Mouse (Mus musculus) kidney, adult 8-10 months (tissue): ENCODE results near the gene Cyp4a32.

Source experiments
- DNase-seq, 2 experiments: peaks; one replicate each; pipeline ENCODE4 v3.0.0; 2022

The Cyp4a32 gene

DNA sequence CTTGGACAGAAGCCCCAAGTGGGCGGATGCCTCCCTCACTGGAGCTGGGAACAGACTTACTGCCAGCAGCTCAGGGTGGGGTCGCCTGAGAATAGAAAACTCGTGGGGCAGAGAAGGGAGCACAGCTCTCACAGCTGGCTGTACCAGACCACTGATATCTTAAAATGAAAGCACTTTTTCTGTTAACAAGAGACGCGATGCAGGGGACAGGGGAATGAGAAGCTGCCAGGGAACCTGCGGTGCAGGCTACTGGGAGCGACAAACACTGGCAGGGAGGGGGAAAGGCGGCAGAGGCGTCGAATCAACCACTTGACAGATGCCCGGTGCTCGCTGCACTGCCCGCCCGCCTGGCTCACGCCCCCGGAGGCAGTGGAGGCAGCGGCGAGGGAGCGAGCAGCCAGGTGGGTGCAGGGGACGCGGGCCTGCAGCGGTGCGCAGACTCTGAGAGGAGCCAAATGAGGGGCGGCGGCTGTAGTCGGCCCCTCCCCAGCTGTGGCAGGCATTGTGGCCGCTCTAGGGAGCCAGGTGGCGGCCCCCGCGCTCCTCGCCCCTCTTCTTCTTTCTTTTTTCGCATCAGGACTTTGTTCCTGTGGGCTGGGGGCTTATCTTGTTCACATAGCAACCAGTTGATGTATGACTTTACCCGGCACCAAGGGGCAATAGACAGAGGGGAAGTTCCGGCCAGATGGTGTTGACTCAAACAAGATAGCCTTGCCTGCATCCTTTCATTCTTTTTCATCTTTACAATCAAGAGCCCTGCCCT lies 56.5 kb downstream of the Cyp4a32 start:
- DNase-seq, result peak; percentile 40 to 72

DNA sequence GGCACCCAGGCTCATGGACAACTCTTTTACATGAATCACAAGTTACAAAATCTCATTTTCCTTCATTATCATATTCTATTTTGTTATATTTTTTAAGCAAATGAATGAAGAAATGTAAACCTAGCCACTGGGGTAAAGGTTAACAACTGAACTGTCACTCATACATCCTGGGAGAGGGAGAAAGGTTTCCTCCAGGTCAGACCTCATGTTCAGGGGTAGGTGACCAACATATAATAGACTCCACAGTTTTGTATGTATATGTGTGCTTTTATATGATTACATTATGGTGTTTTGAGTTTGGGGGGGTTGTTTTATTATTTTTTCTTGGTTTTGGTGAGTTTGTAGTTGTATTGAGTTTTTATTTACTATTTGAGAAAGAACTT lies 57.1 kb downstream of the Cyp4a32 start:
- no peak for DNase-seq

DNA sequence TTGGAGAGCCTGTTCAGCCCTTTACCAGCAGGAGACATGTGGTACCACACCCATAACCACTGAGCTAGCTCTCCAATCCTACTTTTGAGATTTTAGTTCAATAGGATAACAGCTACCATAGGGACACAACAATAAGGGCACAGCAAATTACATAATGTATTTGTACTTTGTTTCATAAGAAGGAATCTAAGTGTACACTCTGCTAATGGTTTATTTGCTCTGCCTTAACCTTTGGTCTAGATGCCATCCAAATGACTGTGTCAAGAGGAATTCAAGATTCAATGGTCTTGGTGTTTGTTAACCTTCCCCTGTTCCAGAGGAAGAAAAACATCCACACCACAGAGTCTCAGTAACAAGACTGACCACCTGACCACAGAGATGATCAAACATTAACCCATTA lies 58.4 kb downstream of the Cyp4a32 start:
- DNase-seq, result peak in 1 of 2 experiments; percentile 87
